Mouse (Mus musculus) gastrocnemius, adult 2 months (tissue): ENCODE measurements around the gene Ankrd42. TPM values are rescaled to one million over a fixed set of nuclear protein-coding genes. Genes with fewer than 3 reads are reported as not detected.

Experiments
- DNase-seq: peaks from one replicate; pipeline ENCODE4 v3.0.0; 2022
- H3K27ac ChIP-seq: fragments of 200-600 bp; 2 replicates; pipeline ENCODE4 v1.8.1; 2022; ENCODE audit warnings: mild to moderate bottlenecking
- H3K4me3 ChIP-seq: fragments of 200-600 bp; 2 replicates; pipeline ENCODE4 v1.8.1; 2022; ENCODE audit warnings: mild to moderate bottlenecking, moderate library complexity
- CTCF ChIP-seq: fragments of 200-600 bp; IDR thresholded peaks from 2 replicates; pipeline ENCODE4 v1.8.1; 2022; ENCODE audit warnings: antibody characterized with exemption, mild to moderate bottlenecking, moderate library complexity
- intact Hi-C: fragments of 180-260 bp; cut with DNase I; formaldehyde crosslinking; loops from one replicate; pipeline ENCODE4 v1.15.1; 2025
- long read RNA-seq, 2 experiments: library from polyadenylated mRNA; stranded (forward); transcript quantifications; one replicate each; pipeline ENCODE4 v2.0.0; 2021
- total RNA-seq, 2 experiments: library from RNA; stranded (reverse); gene quantifications; 2 replicates each; pipeline ENCODE4 v1.2.3; 2021

Ankrd42 gene
- under 1 TPM; 0.31 to 0.39 TPM for total RNA-seq
- long read RNA-seq, experiment 1 = 0 reads
- long read RNA-seq, experiment 2 = 0 reads

- peak within 1 kb of the TSS; percentile 94 for H3K27ac ChIP-seq
- intact Hi-C loops = loop anchor here (1.0 to 10.0 kb wide), 3 partner anchors 32 to 190 kb away; partner anchors contain the start of genes Ccdc90b and Pcf11
- peak within 1 kb of the TSS; percentile 98 for H3K4me3 ChIP-seq
- DNase-seq = peak; percentile 94
- peak; percentile 40 for TF ChIP-seq CTCF
Measured at GRCm38 (mm10) chr7:92637021-92637625, at the start of gene Ankrd42. Gene Ankrd42 (minus strand): TSS chr7:92637142.

- intact Hi-C loops = no loop called here
- no peak overlapping the region for H3K27ac ChIP-seq
- no peak for TF ChIP-seq CTCF
- no peak for DNase-seq
- H3K4me3 ChIP-seq = no peak overlapping the region
Measured at GRCm38 (mm10) chr7:92677346-92677745, 40.4 kb upstream of the Ankrd42 start.

- intact Hi-C loops = no loop called here
- no peak for TF ChIP-seq CTCF
Measured at GRCm38 (mm10) chr7:92675131-92675530, 38.2 kb upstream of the Ankrd42 start.

GRCm38 (mm10) chr7:92669507-92670471 is 32.8 kb upstream of the Ankrd42 start, which contains the start of gene Pcf11:
Gene Pcf11 (minus strand): TSS chr7:92669934.
- intact Hi-C loops = loop anchor here (1.0 to 5.0 kb wide), 4 partner anchors 32 to 158 kb away; partner anchors contain the start of genes Ankrd42 and Rab30
- peak within 1 kb of the TSS; percentile 100 for H3K27ac ChIP-seq
- peak; percentile 97 for DNase-seq
- no peak for TF ChIP-seq CTCF
- peak within 1 kb of the TSS; percentile 89 for H3K4me3 ChIP-seq

More at GRCm38 (mm10) chr7:92675131-92675530, 38.2 kb upstream of the Ankrd42 start:
- Histone ChIP-seq H3K27ac (no peak overlapping the region), H3K4me3 (no peak overlapping the region)
- DNase-seq = no peak

GRCm38 (mm10) chr7:92668791-92669506 is 32.0 kb upstream of the Ankrd42 start:
- H3K4me3 ChIP-seq = peak overlapping the region; percentile 89
- intact Hi-C loops = loop anchor here (1.0 to 5.0 kb wide), 3 partner anchors 32 to 158 kb away; partner anchors contain the start of genes Ankrd42 and Rab30
- no peak for TF ChIP-seq CTCF
- peak; percentile 71 for DNase-seq
- H3K27ac ChIP-seq = peak overlapping the region; percentile 100

- no peak for TF ChIP-seq CTCF
- H3K27ac ChIP-seq = peak overlapping the region; percentile 100
- intact Hi-C loops = loop anchor here (5.0 kb wide), 1 partner anchor 161 kb away; no protein-coding TSS in a partner anchor
- no peak for DNase-seq
- H3K4me3 ChIP-seq = peak overlapping the region; percentile 89
Measured at GRCm38 (mm10) chr7:92666274-92666820, 29.4 kb upstream of the Ankrd42 start.

- intact Hi-C loops = no loop called here
- TF ChIP-seq CTCF = no peak
- no peak for DNase-seq
- Histone ChIP-seq H3K27ac (no peak overlapping the region), H3K4me3 (no peak overlapping the region)
Measured at GRCm38 (mm10) chr7:92658050-92658449, 21.1 kb upstream of the Ankrd42 start.

- no peak for TF ChIP-seq CTCF
- intact Hi-C loops = no loop called here
- H3K4me3 ChIP-seq = no peak overlapping the region
- DNase-seq = no peak
- H3K27ac ChIP-seq = no peak overlapping the region
Measured at GRCm38 (mm10) chr7:92656386-92656785, 19.4 kb upstream of the Ankrd42 start.

- intact Hi-C loops = no loop called here
- Histone ChIP-seq H3K27ac (no peak overlapping the region), H3K4me3 (no peak overlapping the region)
- DNase-seq = no peak
- TF ChIP-seq CTCF = no peak
Measured at GRCm38 (mm10) chr7:92653329-92653728, 16.4 kb upstream of the Ankrd42 start.

GRCm38 (mm10) chr7:92647790-92648189 is 10.8 kb upstream of the Ankrd42 start:
- no peak overlapping the region for H3K4me3 ChIP-seq
- intact Hi-C loops = no loop called here
- H3K27ac ChIP-seq = no peak overlapping the region
- TF ChIP-seq CTCF = no peak
- DNase-seq = no peak

GRCm38 (mm10) chr7:92642358-92642757 is 5.4 kb upstream of the Ankrd42 start:
- no peak overlapping the region for H3K27ac ChIP-seq
- no peak for DNase-seq
- H3K4me3 ChIP-seq = no peak overlapping the region
- no peak for TF ChIP-seq CTCF
- intact Hi-C loops = loop anchor here (5.0 kb wide), 1 partner anchor 90 kb away; no protein-coding TSS in a partner anchor

GRCm38 (mm10) chr7:92638050-92638449 is 1.1 kb upstream of the Ankrd42 start:
- intact Hi-C loops = loop anchor here (5.0 to 10.0 kb wide), 2 partner anchors 73 to 189 kb away; partner anchors contain the start of gene Ccdc90b
- DNase-seq = no peak
- no peak for TF ChIP-seq CTCF
- Histone ChIP-seq H3K4me3 (peak overlapping the region; percentile 98), H3K27ac (no peak overlapping the region)
